Mouse (Mus musculus): Measurements from ENCODE around the gene Cers3. TPM values are rescaled to one million over a fixed set of nuclear protein-coding genes. Genes with fewer than 3 reads are reported as not detected.

The Cers3 gene
- polyA plus RNA-seq, 1 experiment from 2014 or later: 0.65 TPM

DNA sequence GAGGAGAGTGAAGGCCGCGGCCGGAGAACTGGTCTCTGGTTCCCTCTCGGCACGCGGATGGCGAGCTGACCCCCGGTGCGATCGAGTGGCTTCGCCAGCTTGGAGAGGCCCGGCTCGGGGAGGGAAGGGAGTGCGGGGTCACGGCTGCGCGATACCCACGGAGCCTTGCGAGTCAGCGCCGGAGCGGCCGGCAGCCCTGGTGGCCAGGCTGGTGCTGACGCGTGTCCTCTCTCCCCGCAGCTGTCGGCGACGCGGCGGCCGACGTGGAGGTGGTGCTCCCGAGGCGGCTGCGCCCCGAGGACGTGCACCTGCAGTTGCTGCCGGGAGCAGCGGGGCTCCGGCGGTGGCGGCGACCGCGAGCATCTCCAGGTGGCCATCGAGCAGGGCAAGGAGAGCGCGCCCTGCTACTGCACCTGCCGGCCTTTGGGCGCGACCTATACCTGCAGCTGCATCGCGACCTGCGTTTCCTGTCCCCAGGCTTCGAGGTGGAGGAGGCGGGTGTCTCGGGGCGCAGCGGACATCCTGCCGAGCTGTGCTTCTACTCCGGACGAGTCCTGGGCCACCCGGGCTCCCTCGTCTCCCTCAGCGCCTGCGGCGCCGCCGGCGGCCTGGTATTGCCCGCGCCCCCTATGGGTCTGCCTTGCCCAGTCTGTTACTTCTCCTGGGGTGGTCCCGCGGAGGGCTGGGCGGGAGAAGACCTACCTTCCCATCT is 96.9 kb downstream of the Cers3 start:
- no peak overlapping the region for H3K27ac ChIP-seq (ENCODE audit: poor library complexity, severe bottlenecking)
- peak overlapping the region; percentile 59 for H3K4me3 ChIP-seq
- WGBS: under 1% methylated on average over 75 of the region's 76 CpGs
- H3K36me3 ChIP-seq: no peaks in the 10 kb centered on the region
- peak overlapping the region; percentile 96 for H3K4me2 ChIP-seq
- H3K4me1 ChIP-seq (replicated peaks): peaks cover 20% of the 10 kb centered on the region
- H3K9ac ChIP-seq: peak overlapping the region; percentile 69
- ATAC-seq (ENCODE audit: insufficient number of reproducible peaks, low FRiP score): peak; percentile 38
- peaks cover 17% of the 10 kb centered on the region for H3K27me3 ChIP-seq (replicated peaks)
- H3K9me3 ChIP-seq (replicated peaks): no peaks in the 10 kb centered on the region

DNA sequence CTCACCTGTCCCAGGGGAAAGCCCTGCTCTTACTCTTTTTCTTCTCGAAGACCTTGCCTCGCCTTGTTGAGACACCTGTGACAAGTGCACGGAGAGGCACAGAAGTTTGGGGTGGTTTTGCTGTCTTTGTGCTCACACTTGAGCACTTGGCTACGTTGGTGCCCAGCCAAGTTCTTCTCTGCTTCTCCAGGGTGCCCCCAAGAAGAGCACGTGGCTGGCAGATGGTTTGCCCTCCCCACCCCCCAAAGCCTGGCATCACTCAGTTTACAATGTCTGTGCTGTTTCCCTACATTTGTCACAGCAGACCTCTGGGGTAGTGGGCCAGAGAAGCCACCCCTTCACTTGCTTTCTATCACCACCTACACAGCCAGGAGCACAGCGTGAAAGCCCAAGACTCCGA is 97.9 kb downstream of the Cers3 start:
- H3K9ac ChIP-seq: no peak overlapping the region
- no peaks in the 10 kb centered on the region for H3K9me3 ChIP-seq (replicated peaks)
- peaks cover 17% of the 10 kb centered on the region for H3K4me1 ChIP-seq (replicated peaks)
- H3K4me3 ChIP-seq: peak overlapping the region; percentile 59
- H3K4me2 ChIP-seq: peak overlapping the region; percentile 96
- H3K36me3 ChIP-seq: no peaks in the 10 kb centered on the region
- H3K27ac ChIP-seq (ENCODE audit: poor library complexity, severe bottlenecking): no peak overlapping the region
- H3K27me3 ChIP-seq (replicated peaks): peaks cover 17% of the 10 kb centered on the region
- WGBS: 76% methylated on average over 7 of the region's 7 CpGs
- no peak for ATAC-seq (ENCODE audit: insufficient number of reproducible peaks, low FRiP score)

GRCm38 (mm10) chr7:66842021-66842420 is 98.7 kb downstream of the Cers3 start:
- Histone ChIP-seq H3K36me3 (no peaks in the 10 kb centered on the region), H3K9me3 (replicated peaks) (no peaks in the 10 kb centered on the region), H3K4me3 (no peak overlapping the region), H3K27me3 (replicated peaks) (peaks cover 17% of the 10 kb centered on the region), H3K4me1 (replicated peaks) (peaks cover 17% of the 10 kb centered on the region), H3K27ac (ENCODE audit: poor library complexity, severe bottlenecking) (no peak overlapping the region), H3K9ac (no peak overlapping the region), H3K4me2 (no peak overlapping the region)
- WGBS: 43% methylated on average over 10 of the region's 10 CpGs
- ATAC-seq (ENCODE audit: insufficient number of reproducible peaks, low FRiP score): no peak

- 52% methylated on average over 2 of the region's 2 CpGs for WGBS
- Histone ChIP-seq H3K4me3 (no peak overlapping the region), H3K9me3 (replicated peaks) (no peaks in the 10 kb centered on the region), H3K27ac (ENCODE audit: poor library complexity, severe bottlenecking) (no peak overlapping the region), H3K9ac (no peak overlapping the region), H3K27me3 (replicated peaks) (peaks cover 17% of the 10 kb centered on the region), H3K4me2 (no peak overlapping the region), H3K4me1 (replicated peaks) (peaks cover 17% of the 10 kb centered on the region), H3K36me3 (no peaks in the 10 kb centered on the region)
- ATAC-seq (ENCODE audit: insufficient number of reproducible peaks, low FRiP score): no peak
Observed at GRCm38 (mm10) chr7:66843846-66844245, 100.5 kb downstream of the Cers3 start.

- Histone ChIP-seq H3K4me1 (replicated peaks) (peaks cover 7% of the 10 kb centered on the region; the same call in 1 of the 2 replicates), H3K4me2 (no peak overlapping the region), H3K4me3 (no peak overlapping the region), H3K36me3 (no peaks in the 10 kb centered on the region), H3K27ac (ENCODE audit: poor library complexity, severe bottlenecking) (no peak overlapping the region), H3K9me3 (replicated peaks) (no peaks in the 10 kb centered on the region), H3K9ac (no peak overlapping the region), H3K27me3 (replicated peaks) (peaks cover 8% of the 10 kb centered on the region; the same call in 1 of the 2 replicates)
- no peak for ATAC-seq (ENCODE audit: insufficient number of reproducible peaks, low FRiP score)
- WGBS: 66% methylated on average over 6 of the region's 6 CpGs
Observed at GRCm38 (mm10) chr7:66846582-66846981, 103.3 kb downstream of the Cers3 start.

- H3K27me3 ChIP-seq (replicated peaks): peaks cover 8% of the 10 kb centered on the region; the same call in 1 of the 2 replicates
- WGBS: 86% methylated on average over 9 of the region's 9 CpGs
- ATAC-seq (ENCODE audit: insufficient number of reproducible peaks, low FRiP score): no peak
Observed at GRCm38 (mm10) chr7:66847299-66847698, 104.0 kb downstream of the Cers3 start.

GRCm38 (mm10) chr7:66849316-66849715 is 106.0 kb downstream of the Cers3 start:
- Histone ChIP-seq H3K9ac (no peak overlapping the region), H3K4me2 (no peak overlapping the region), H3K27ac (ENCODE audit: poor library complexity, severe bottlenecking) (no peak overlapping the region), H3K9me3 (replicated peaks) (no peaks in the 10 kb centered on the region), H3K36me3 (peaks cover 6% of the 10 kb centered on the region; the same call in 1 of the 2 replicates), H3K4me1 (replicated peaks) (no peaks in the 10 kb centered on the region), H3K4me3 (no peak overlapping the region), H3K27me3 (replicated peaks) (peaks cover 4% of the 10 kb centered on the region; the same call in 1 of the 2 replicates)
- ATAC-seq (ENCODE audit: insufficient number of reproducible peaks, low FRiP score): no peak
- WGBS: 87% methylated on average over 6 of the region's 6 CpGs

More at GRCm38 (mm10) chr7:66847299-66847698, 104.0 kb downstream of the Cers3 start:
- no peak overlapping the region for H3K4me3 ChIP-seq
- no peak overlapping the region for H3K27ac ChIP-seq (ENCODE audit: poor library complexity, severe bottlenecking)
- H3K9ac ChIP-seq: no peak overlapping the region
- no peaks in the 10 kb centered on the region for H3K9me3 ChIP-seq (replicated peaks)
- H3K36me3 ChIP-seq: no peaks in the 10 kb centered on the region
- peaks cover 6% of the 10 kb centered on the region; the same call in 1 of the 2 replicates for H3K4me1 ChIP-seq (replicated peaks)
- no peak overlapping the region for H3K4me2 ChIP-seq

DNA sequence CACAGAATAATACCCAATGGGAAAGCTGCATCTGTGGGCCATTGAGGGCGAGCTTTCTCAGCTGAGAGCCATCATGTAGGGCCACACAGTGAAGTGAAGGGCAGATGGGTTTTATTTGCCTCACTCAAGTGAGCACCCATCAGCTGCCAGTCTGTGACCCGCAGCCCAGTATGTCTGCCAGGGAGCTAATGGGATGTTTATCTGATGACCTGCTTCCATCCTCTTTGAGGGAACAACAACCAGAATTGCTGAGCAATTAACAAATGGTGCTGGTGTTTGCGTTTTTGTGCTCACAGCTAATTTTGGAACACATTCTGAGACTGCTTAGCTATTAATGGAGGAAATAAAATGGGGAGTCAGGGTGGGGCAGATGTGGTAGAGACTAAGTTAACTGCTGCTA is 108.9 kb downstream of the Cers3 start:
- Histone ChIP-seq H3K9me3 (replicated peaks) (no peaks in the 10 kb centered on the region), H3K27me3 (replicated peaks) (peaks cover 4% of the 10 kb centered on the region; the same call in 1 of the 2 replicates)
- WGBS: 68% methylated on average over 3 of the region's 3 CpGs

GRCm38 (mm10) chr7:66857610-66858009 is 114.3 kb downstream of the Cers3 start:
- Histone ChIP-seq H3K9ac (no peak overlapping the region), H3K4me1 (replicated peaks) (peaks cover 5% of the 10 kb centered on the region; the same call in 1 of the 2 replicates), H3K9me3 (replicated peaks) (no peaks in the 10 kb centered on the region), H3K36me3 (peaks cover 6% of the 10 kb centered on the region; the same call in 1 of the 2 replicates), H3K4me3 (no peak overlapping the region), H3K27me3 (replicated peaks) (0 out of 2 replicates have a peak, but pooled peaks cover 4% of the 10 kb centered on the region), H3K4me2 (no peak overlapping the region), H3K27ac (ENCODE audit: poor library complexity, severe bottlenecking) (no peak overlapping the region)
- ATAC-seq (ENCODE audit: insufficient number of reproducible peaks, low FRiP score): no peak
- 83% methylated on average over 1 of the region's 1 CpGs for WGBS

More for the DNA sequence above, 108.9 kb downstream of the Cers3 start:
- H3K27ac ChIP-seq (ENCODE audit: poor library complexity, severe bottlenecking): no peak overlapping the region
- peaks cover 6% of the 10 kb centered on the region; the same call in 1 of the 2 replicates for H3K36me3 ChIP-seq
- H3K9ac ChIP-seq: no peak overlapping the region
- H3K4me1 ChIP-seq (replicated peaks): peaks cover 5% of the 10 kb centered on the region; the same call in 1 of the 2 replicates
- ATAC-seq (ENCODE audit: insufficient number of reproducible peaks, low FRiP score): no peak
- no peak overlapping the region for H3K4me3 ChIP-seq
- H3K4me2 ChIP-seq: no peak overlapping the region

GRCm38 (mm10) chr7:66858247-66859075 is 115.2 kb downstream of the Cers3 start:
- no peak overlapping the region for H3K27ac ChIP-seq (ENCODE audit: poor library complexity, severe bottlenecking)
- no peaks in the 10 kb centered on the region for H3K9me3 ChIP-seq (replicated peaks)
- H3K4me1 ChIP-seq (replicated peaks): peaks cover 5% of the 10 kb centered on the region; the same call in 1 of the 2 replicates
- H3K36me3 ChIP-seq: peaks cover 6% of the 10 kb centered on the region; the same call in 1 of the 2 replicates
- WGBS: 79% methylated on average over 12 of the region's 12 CpGs
- H3K4me3 ChIP-seq: no peak overlapping the region
- H3K9ac ChIP-seq: no peak overlapping the region
- no peak overlapping the region for H3K4me2 ChIP-seq
- 0 out of 2 replicates have a peak, but pooled peaks cover 5% of the 10 kb centered on the region for H3K27me3 ChIP-seq (replicated peaks)
- ATAC-seq (ENCODE audit: insufficient number of reproducible peaks, low FRiP score): no peak

- no peak for ATAC-seq (ENCODE audit: insufficient number of reproducible peaks, low FRiP score)
- Histone ChIP-seq H3K4me1 (replicated peaks) (peaks cover 5% of the 10 kb centered on the region; the same call in 1 of the 2 replicates), H3K9ac (no peak overlapping the region), H3K9me3 (replicated peaks) (no peaks in the 10 kb centered on the region), H3K4me2 (no peak overlapping the region), H3K27ac (ENCODE audit: poor library complexity, severe bottlenecking) (no peak overlapping the region), H3K27me3 (replicated peaks) (0 out of 2 replicates have a peak, but pooled peaks cover 4% of the 10 kb centered on the region), H3K36me3 (0 out of 2 replicates have a peak, but pooled peaks cover 1% of the 10 kb centered on the region), H3K4me3 (no peak overlapping the region)
- WGBS: 87% methylated on average over 5 of the region's 5 CpGs
Observed at GRCm38 (mm10) chr7:66859220-66859619, 115.9 kb downstream of the Cers3 start.

Measured in heart, embryonic 12.5 days (tissue).